Mouse (Mus musculus): Measurements from ENCODE around the gene Nfia. TPM values are rescaled to one million over a fixed set of nuclear protein-coding genes. Genes with fewer than 3 reads are reported as not detected.

Gene Nfia
- polyA plus RNA-seq, 1 experiment from 2014 or later = 78.4 TPM

DNA sequence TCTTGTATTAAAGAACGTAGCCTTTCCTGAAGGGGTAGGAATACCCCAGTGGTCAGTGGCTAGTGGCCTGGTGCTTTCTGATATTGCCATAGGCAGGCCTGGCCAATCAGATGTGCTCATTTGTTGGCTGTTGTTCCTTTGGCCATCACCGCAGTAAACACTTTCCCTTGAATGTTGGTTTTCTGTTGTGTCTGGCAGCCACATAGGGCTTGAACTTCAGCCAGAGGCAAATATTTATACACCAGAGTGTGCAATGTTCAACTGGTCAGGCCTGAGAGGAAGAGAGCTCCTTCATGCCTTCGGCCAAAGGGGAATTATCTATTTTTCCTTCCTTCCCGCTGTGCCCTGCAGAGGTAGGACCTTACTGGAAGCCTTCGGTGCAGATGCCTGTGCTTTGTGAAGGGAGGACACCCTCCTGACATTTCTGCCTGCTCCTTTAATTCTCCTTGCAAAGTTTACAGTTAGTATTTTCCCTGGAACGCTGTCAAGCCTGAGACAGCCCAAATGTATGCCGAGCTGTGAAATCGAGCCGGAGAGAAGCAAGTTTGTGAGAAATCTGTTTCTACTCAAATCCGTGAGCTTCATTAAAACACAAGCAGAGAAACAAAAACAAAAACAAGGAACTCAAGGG lies 95.9 kb downstream of the Nfia start:
- ATAC-seq (ENCODE audit: insufficient number of reproducible peaks, insufficient read depth, low FRiP score, low read depth) = no peak
- Histone ChIP-seq H3K27me3 (ENCODE audit: control insufficient read depth, insufficient read depth, low read length) (no peaks in the 10 kb centered on the region), H3K4me1 (ENCODE audit: control insufficient read depth, insufficient read depth, low read length) (peaks cover 21% of the 10 kb centered on the region), H3K27ac (ENCODE audit: low read length) (peak overlapping the region; percentile 89), H3K36me3 (ENCODE audit: control insufficient read depth, insufficient read depth, low read length) (no peaks in the 10 kb centered on the region), H3K9ac (replicated peaks; ENCODE audit: low read depth, low read length) (no peak overlapping the region), H3K4me3 (ENCODE audit: low read depth, low read length) (peak overlapping the region; percentile 10; the same call in 1 of the 2 replicates), H3K4me2 (replicated peaks; ENCODE audit: low read depth, low read length) (peak overlapping the region; percentile 29), H3K9me3 (ENCODE audit: control insufficient read depth, low read depth, low read length) (no peaks in the 10 kb centered on the region)
- WGBS = 41% methylated on average over 10 of the region's 10 CpGs

DNA sequence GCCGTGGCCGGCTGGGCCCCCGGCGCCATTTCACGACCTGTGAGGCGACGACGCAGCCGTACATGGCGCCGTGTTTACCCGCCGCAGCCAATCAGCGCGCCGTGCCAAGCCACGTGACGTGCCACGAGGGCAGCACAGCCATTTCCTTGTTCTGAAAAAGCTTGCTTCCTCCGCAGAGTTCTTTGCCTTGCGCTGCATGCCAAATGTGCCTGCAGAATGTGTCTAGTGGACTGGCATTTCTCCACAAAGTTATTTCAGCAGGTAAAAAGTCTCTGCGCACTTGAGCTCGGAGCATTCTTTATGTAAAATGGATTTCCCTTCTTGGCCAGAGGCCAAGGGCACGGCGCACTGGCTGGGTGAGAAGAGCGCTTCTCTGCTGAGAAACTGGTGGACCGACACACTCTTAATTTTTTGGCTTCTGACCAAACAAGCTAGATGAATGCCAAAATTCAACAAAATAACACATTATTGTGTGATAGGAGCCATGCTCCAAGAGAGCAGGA lies 96.5 kb downstream of the Nfia start:
- no peaks in the 10 kb centered on the region for H3K9me3 ChIP-seq (ENCODE audit: control insufficient read depth, low read depth, low read length)
- peak overlapping the region; percentile 10; the same call in 1 of the 2 replicates for H3K4me3 ChIP-seq (ENCODE audit: low read depth, low read length)
- H3K9ac ChIP-seq (replicated peaks; ENCODE audit: low read depth, low read length) = 0 out of 2 replicates have a peak overlapping the region, but pooled peaks have one; percentile 4
- peak overlapping the region; percentile 89 for H3K27ac ChIP-seq (ENCODE audit: low read length)
- ATAC-seq (ENCODE audit: insufficient number of reproducible peaks, insufficient read depth, low FRiP score, low read depth) = peak; percentile 79; the same call in 1 of the 2 replicates
- H3K36me3 ChIP-seq (ENCODE audit: control insufficient read depth, insufficient read depth, low read length) = no peaks in the 10 kb centered on the region
- WGBS = 54% methylated on average over 27 of the region's 27 CpGs
- H3K4me2 ChIP-seq (replicated peaks; ENCODE audit: low read depth, low read length) = peak overlapping the region; percentile 29
- H3K27me3 ChIP-seq (ENCODE audit: control insufficient read depth, insufficient read depth, low read length) = no peaks in the 10 kb centered on the region
- H3K4me1 ChIP-seq (ENCODE audit: control insufficient read depth, insufficient read depth, low read length) = peaks cover 22% of the 10 kb centered on the region

GRCm38 (mm10) chr4:97869451-97869850 lies 96.9 kb downstream of the Nfia start:
- 0 out of 2 replicates have a peak overlapping the region, but pooled peaks have one; percentile 4 for H3K9ac ChIP-seq (replicated peaks; ENCODE audit: low read depth, low read length)

GRCm38 (mm10) chr4:97871770-97872439 lies 99.4 kb downstream of the Nfia start:
- Histone ChIP-seq H3K4me3 (ENCODE audit: low read depth, low read length) (no peak overlapping the region), H3K27ac (ENCODE audit: low read length) (no peak overlapping the region; the same call in 1 of the 2 replicates), H3K36me3 (ENCODE audit: control insufficient read depth, insufficient read depth, low read length) (no peaks in the 10 kb centered on the region), H3K4me2 (replicated peaks; ENCODE audit: low read depth, low read length) (no peak overlapping the region), H3K9me3 (ENCODE audit: control insufficient read depth, low read depth, low read length) (no peaks in the 10 kb centered on the region), H3K4me1 (ENCODE audit: control insufficient read depth, insufficient read depth, low read length) (peaks cover 35% of the 10 kb centered on the region), H3K27me3 (ENCODE audit: control insufficient read depth, insufficient read depth, low read length) (no peaks in the 10 kb centered on the region), H3K9ac (replicated peaks; ENCODE audit: low read depth, low read length) (no peak overlapping the region)
- ATAC-seq (ENCODE audit: insufficient number of reproducible peaks, insufficient read depth, low FRiP score, low read depth) = no peak
- 68% methylated on average over 9 of the region's 9 CpGs for WGBS

More at GRCm38 (mm10) chr4:97869451-97869850, 96.9 kb downstream of the Nfia start:
- peaks cover 24% of the 10 kb centered on the region for H3K4me1 ChIP-seq (ENCODE audit: control insufficient read depth, insufficient read depth, low read length)
- WGBS = 30% methylated on average over 7 of the region's 7 CpGs
- H3K36me3 ChIP-seq (ENCODE audit: control insufficient read depth, insufficient read depth, low read length) = no peaks in the 10 kb centered on the region
- peak overlapping the region; percentile 89 for H3K27ac ChIP-seq (ENCODE audit: low read length)
- no peaks in the 10 kb centered on the region for H3K9me3 ChIP-seq (ENCODE audit: control insufficient read depth, low read depth, low read length)
- H3K4me2 ChIP-seq (replicated peaks; ENCODE audit: low read depth, low read length) = peak overlapping the region; percentile 29
- no peaks in the 10 kb centered on the region for H3K27me3 ChIP-seq (ENCODE audit: control insufficient read depth, insufficient read depth, low read length)
- ATAC-seq (ENCODE audit: insufficient number of reproducible peaks, insufficient read depth, low FRiP score, low read depth) = no peak
- H3K4me3 ChIP-seq (ENCODE audit: low read depth, low read length) = peak overlapping the region; percentile 10; the same call in 1 of the 2 replicates

- H3K27ac ChIP-seq (ENCODE audit: low read length) = no peak overlapping the region
- WGBS = 74% methylated on average over 3 of the region's 3 CpGs
- H3K9ac ChIP-seq (replicated peaks; ENCODE audit: low read depth, low read length) = no peak overlapping the region
- no peaks in the 10 kb centered on the region for H3K27me3 ChIP-seq (ENCODE audit: control insufficient read depth, insufficient read depth, low read length)
- no peaks in the 10 kb centered on the region for H3K36me3 ChIP-seq (ENCODE audit: control insufficient read depth, insufficient read depth, low read length)
- no peak overlapping the region for H3K4me2 ChIP-seq (replicated peaks; ENCODE audit: low read depth, low read length)
- no peaks in the 10 kb centered on the region for H3K9me3 ChIP-seq (ENCODE audit: control insufficient read depth, low read depth, low read length)
- peaks cover 25% of the 10 kb centered on the region for H3K4me1 ChIP-seq (ENCODE audit: control insufficient read depth, insufficient read depth, low read length)
- no peak overlapping the region for H3K4me3 ChIP-seq (ENCODE audit: low read depth, low read length)
- no peak for ATAC-seq (ENCODE audit: insufficient number of reproducible peaks, insufficient read depth, low FRiP score, low read depth)
Measured at GRCm38 (mm10) chr4:97874916-97875315, 102.4 kb downstream of the Nfia start.

- Histone ChIP-seq H3K4me1 (ENCODE audit: control insufficient read depth, insufficient read depth, low read length) (peaks cover 22% of the 10 kb centered on the region; the same call in 1 of the 2 replicates), H3K9ac (replicated peaks; ENCODE audit: low read depth, low read length) (no peak overlapping the region), H3K9me3 (ENCODE audit: control insufficient read depth, low read depth, low read length) (no peaks in the 10 kb centered on the region), H3K27ac (ENCODE audit: low read length) (no peak overlapping the region), H3K4me2 (replicated peaks; ENCODE audit: low read depth, low read length) (no peak overlapping the region), H3K27me3 (ENCODE audit: control insufficient read depth, insufficient read depth, low read length) (no peaks in the 10 kb centered on the region), H3K4me3 (ENCODE audit: low read depth, low read length) (no peak overlapping the region), H3K36me3 (ENCODE audit: control insufficient read depth, insufficient read depth, low read length) (no peaks in the 10 kb centered on the region)
- ATAC-seq (ENCODE audit: insufficient number of reproducible peaks, insufficient read depth, low FRiP score, low read depth) = no peak
- 42% methylated on average over 3 of the region's 3 CpGs for WGBS
Measured at GRCm38 (mm10) chr4:97875901-97876300, 103.4 kb downstream of the Nfia start.

DNA sequence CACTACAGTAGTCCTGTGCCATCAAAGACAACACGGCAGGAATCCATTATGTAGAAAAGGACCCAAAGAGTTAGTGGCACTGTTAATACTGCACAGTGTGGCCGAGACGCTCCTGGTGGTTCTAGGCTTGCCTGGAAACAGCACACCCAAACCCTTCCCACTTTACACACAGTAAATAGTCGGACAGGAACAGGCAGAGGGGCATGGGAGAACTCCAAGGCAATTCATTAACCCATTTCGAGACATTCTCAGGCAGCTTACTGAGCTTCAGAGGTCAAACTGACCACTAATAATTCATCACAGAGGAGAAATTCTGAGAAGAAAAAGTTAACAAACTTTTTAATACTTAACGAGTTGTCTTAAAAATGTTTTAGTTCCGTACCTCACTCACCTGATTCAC lies 107.2 kb downstream of the Nfia start:
- no peak overlapping the region for H3K4me2 ChIP-seq (replicated peaks; ENCODE audit: low read depth, low read length)
- no peak overlapping the region for H3K4me3 ChIP-seq (ENCODE audit: low read depth, low read length)
- no peaks in the 10 kb centered on the region for H3K9me3 ChIP-seq (ENCODE audit: control insufficient read depth, low read depth, low read length)
- no peak overlapping the region for H3K9ac ChIP-seq (replicated peaks; ENCODE audit: low read depth, low read length)
- no peak for ATAC-seq (ENCODE audit: insufficient number of reproducible peaks, insufficient read depth, low FRiP score, low read depth)
- H3K4me1 ChIP-seq (ENCODE audit: control insufficient read depth, insufficient read depth, low read length) = peaks cover 14% of the 10 kb centered on the region; the same call in 1 of the 2 replicates
- no peaks in the 10 kb centered on the region for H3K27me3 ChIP-seq (ENCODE audit: control insufficient read depth, insufficient read depth, low read length)
- H3K36me3 ChIP-seq (ENCODE audit: control insufficient read depth, insufficient read depth, low read length) = no peaks in the 10 kb centered on the region
- WGBS = 67% methylated on average over 7 of the region's 7 CpGs
- H3K27ac ChIP-seq (ENCODE audit: low read length) = no peak overlapping the region

GRCm38 (mm10) chr4:97880120-97881055 lies 107.9 kb downstream of the Nfia start:
- H3K4me3 ChIP-seq (ENCODE audit: low read depth, low read length) = no peak overlapping the region
- no peak overlapping the region for H3K4me2 ChIP-seq (replicated peaks; ENCODE audit: low read depth, low read length)
- no peaks in the 10 kb centered on the region for H3K9me3 ChIP-seq (ENCODE audit: control insufficient read depth, low read depth, low read length)
- H3K27me3 ChIP-seq (ENCODE audit: control insufficient read depth, insufficient read depth, low read length) = no peaks in the 10 kb centered on the region
- H3K27ac ChIP-seq (ENCODE audit: low read length) = no peak overlapping the region
- 88% methylated on average over 9 of the region's 9 CpGs for WGBS
- no peak for ATAC-seq (ENCODE audit: insufficient number of reproducible peaks, insufficient read depth, low FRiP score, low read depth)
- no peak overlapping the region for H3K9ac ChIP-seq (replicated peaks; ENCODE audit: low read depth, low read length)
- H3K36me3 ChIP-seq (ENCODE audit: control insufficient read depth, insufficient read depth, low read length) = no peaks in the 10 kb centered on the region
- H3K4me1 ChIP-seq (ENCODE audit: control insufficient read depth, insufficient read depth, low read length) = peaks cover 8% of the 10 kb centered on the region; the same call in 1 of the 2 replicates

Data from stomach, embryonic 14.5 days (tissue).